Mouse (Mus musculus): Measurements from ENCODE around the gene Cnp. TPM values are rescaled to one million over a fixed set of nuclear protein-coding genes. Genes with fewer than 3 reads are reported as not detected.

The Cnp gene
- polyA plus RNA-seq, 1 experiment, result 97.4 TPM

DNA sequence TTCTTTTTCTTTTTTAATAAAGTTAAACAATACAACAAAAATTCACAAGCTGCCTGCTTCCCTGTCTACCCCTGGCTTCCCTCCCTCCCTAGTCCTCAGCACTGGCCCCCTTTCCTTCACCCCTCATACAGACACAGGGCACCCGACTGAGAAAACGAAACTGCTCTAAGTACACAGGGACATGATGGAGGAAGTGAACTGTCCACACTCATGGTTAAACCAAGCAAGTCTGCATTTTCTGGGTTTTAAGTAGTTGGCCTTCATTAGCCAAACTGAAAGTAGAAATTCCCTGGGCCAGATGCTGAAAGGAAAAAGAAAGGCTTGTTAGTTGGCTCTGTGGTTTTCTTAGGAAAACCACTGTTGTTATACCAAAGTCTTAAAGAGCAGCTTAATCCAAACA, 8.1 kb downstream of the Cnp start:
- no peaks in the 10 kb centered on the region for H3K27me3 ChIP-seq (ENCODE audit: control insufficient read depth, insufficient read depth, low read length)
- TF ChIP-seq POLR2A (IDR thresholded peaks at IDR 0.05; ENCODE audit: low read depth, low read length), result no peak
- TF ChIP-seq CTCF (IDR thresholded peaks at IDR 0.05; ENCODE audit: extremely low read depth, insufficient read depth, insufficient read length, insufficient replicate concordance), result no peak
- DNase-seq (ENCODE audit: low read depth in 1 of 2, low spot score in 2 of 2), result no peak
- 8% methylated on average over 2 of the region's 2 CpGs for WGBS
- H3K36me3 ChIP-seq (ENCODE audit: control insufficient read depth, insufficient read depth, low read length), result peaks cover 49% of the 10 kb centered on the region
- H3K4me1 ChIP-seq (ENCODE audit: control insufficient read depth, insufficient read depth, insufficient read length), result peaks cover 63% of the 10 kb centered on the region; the same call in 1 of the 2 replicates
- H3K4me3 ChIP-seq (ENCODE audit: extremely low read depth, insufficient read depth, insufficient read length), result no peak overlapping the region; the same call in 1 of the 2 replicates
- peak overlapping the region; percentile 83 for H3K27ac ChIP-seq (ENCODE audit: insufficient read depth, low read length)

DNA sequence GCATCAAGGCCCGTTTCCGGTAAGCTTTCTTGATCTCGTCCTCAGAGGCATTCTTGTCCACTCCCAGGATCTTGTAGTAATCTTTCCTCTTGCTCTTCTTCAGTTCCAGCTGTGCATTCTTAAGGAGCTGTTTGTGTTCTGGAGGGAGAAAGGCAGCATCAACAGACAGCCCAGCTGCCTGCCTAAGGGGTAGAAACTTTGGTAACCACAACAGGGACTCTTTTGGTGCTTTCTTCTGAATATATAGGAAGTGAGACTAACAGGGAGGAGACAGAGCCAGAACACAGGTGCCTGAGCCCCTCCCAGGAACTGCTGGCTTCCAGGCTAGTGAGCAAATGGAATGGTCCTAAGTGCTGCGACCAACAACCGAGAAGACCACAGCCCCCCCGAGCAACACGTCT, 9.9 kb downstream of the Cnp start:
- no peaks in the 10 kb centered on the region for H3K27me3 ChIP-seq (ENCODE audit: control insufficient read depth, insufficient read depth, low read length)
- TF ChIP-seq CTCF (IDR thresholded peaks at IDR 0.05; ENCODE audit: extremely low read depth, insufficient read depth, insufficient read length, insufficient replicate concordance) (no peak), POLR2A (IDR thresholded peaks at IDR 0.05; ENCODE audit: low read depth, low read length) (no peak)
- 36% methylated on average over 7 of the region's 7 CpGs for WGBS
- H3K4me1 ChIP-seq (ENCODE audit: control insufficient read depth, insufficient read depth, insufficient read length), result peaks cover 53% of the 10 kb centered on the region; the same call in 1 of the 2 replicates
- peak overlapping the region; percentile 44; the same call in 1 of the 2 replicates for H3K4me3 ChIP-seq (ENCODE audit: extremely low read depth, insufficient read depth, insufficient read length)
- peaks cover 44% of the 10 kb centered on the region for H3K36me3 ChIP-seq (ENCODE audit: control insufficient read depth, insufficient read depth, low read length)
- DNase-seq (ENCODE audit: low read depth in 1 of 2, low spot score in 2 of 2), result no peak
- H3K27ac ChIP-seq (ENCODE audit: insufficient read depth, low read length), result peak overlapping the region; percentile 83

DNA sequence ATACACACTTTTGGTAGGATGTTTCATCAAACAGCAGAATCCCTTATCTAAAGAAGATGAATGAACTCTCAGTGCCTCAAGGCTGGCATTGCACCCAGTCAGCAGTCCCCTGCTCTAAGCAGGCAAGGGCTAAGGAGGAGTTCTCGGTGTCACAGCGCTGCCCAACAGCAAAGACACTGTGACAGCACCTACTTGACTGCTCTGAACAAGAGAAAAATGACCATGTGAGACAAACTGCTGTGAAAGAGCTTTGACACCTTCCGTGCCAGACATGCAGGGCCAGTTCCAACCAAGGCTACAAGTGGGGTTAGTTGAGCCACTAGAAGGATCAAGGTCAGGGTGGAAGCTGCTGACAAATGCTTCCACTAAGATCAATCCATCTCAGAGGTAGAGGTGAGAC, 10.4 kb downstream of the Cnp start:
- peak overlapping the region; percentile 83 for H3K27ac ChIP-seq (ENCODE audit: insufficient read depth, low read length)
- peaks cover 46% of the 10 kb centered on the region for H3K36me3 ChIP-seq (ENCODE audit: control insufficient read depth, insufficient read depth, low read length)
- no peak overlapping the region for H3K4me3 ChIP-seq (ENCODE audit: extremely low read depth, insufficient read depth, insufficient read length)
- no peaks in the 10 kb centered on the region for H3K27me3 ChIP-seq (ENCODE audit: control insufficient read depth, insufficient read depth, low read length)
- H3K4me1 ChIP-seq (ENCODE audit: control insufficient read depth, insufficient read depth, insufficient read length), result peaks cover 51% of the 10 kb centered on the region; the same call in 1 of the 2 replicates
- TF ChIP-seq POLR2A (IDR thresholded peaks at IDR 0.05; ENCODE audit: low read depth, low read length) (no peak), CTCF (IDR thresholded peaks at IDR 0.05; ENCODE audit: extremely low read depth, insufficient read depth, insufficient read length, insufficient replicate concordance) (no peak)
- no peak for DNase-seq (ENCODE audit: low read depth in 1 of 2, low spot score in 2 of 2)
- WGBS, result 79% methylated on average over 3 of the region's 3 CpGs

DNA sequence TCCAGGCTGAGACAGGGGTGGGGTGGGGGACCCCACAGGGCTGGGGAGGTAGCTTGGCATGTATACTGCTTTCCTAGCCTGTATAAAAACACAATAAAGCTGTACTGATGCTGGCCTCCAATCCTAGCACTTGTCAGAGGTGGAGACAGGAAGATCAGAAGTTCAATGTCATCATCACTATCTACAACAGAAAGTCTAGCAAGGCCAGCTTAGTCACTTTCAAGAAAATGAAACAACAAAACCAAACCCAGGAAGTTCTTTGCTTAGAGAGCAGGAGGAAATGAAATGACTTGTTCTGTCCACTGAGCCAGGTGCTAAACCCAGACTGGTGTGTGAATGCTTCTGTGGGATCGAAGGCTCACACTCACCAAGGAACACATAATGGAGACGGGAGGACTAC, 13.8 kb downstream of the Cnp start:
- no peak for DNase-seq (ENCODE audit: low read depth in 1 of 2, low spot score in 2 of 2)
- Histone ChIP-seq H3K4me3 (ENCODE audit: extremely low read depth, insufficient read depth, insufficient read length) (no peak overlapping the region), H3K27me3 (ENCODE audit: control insufficient read depth, insufficient read depth, low read length) (no peaks in the 10 kb centered on the region), H3K36me3 (ENCODE audit: control insufficient read depth, insufficient read depth, low read length) (peaks cover 40% of the 10 kb centered on the region), H3K27ac (ENCODE audit: insufficient read depth, low read length) (peak overlapping the region; percentile 66), H3K4me1 (ENCODE audit: control insufficient read depth, insufficient read depth, insufficient read length) (peaks cover 25% of the 10 kb centered on the region; the same call in 1 of the 2 replicates)
- TF ChIP-seq CTCF (IDR thresholded peaks at IDR 0.05; ENCODE audit: extremely low read depth, insufficient read depth, insufficient read length, insufficient replicate concordance) (no peak), POLR2A (IDR thresholded peaks at IDR 0.05; ENCODE audit: low read depth, low read length) (no peak)
- WGBS, result 50% methylated on average over 2 of the region's 2 CpGs

DNA sequence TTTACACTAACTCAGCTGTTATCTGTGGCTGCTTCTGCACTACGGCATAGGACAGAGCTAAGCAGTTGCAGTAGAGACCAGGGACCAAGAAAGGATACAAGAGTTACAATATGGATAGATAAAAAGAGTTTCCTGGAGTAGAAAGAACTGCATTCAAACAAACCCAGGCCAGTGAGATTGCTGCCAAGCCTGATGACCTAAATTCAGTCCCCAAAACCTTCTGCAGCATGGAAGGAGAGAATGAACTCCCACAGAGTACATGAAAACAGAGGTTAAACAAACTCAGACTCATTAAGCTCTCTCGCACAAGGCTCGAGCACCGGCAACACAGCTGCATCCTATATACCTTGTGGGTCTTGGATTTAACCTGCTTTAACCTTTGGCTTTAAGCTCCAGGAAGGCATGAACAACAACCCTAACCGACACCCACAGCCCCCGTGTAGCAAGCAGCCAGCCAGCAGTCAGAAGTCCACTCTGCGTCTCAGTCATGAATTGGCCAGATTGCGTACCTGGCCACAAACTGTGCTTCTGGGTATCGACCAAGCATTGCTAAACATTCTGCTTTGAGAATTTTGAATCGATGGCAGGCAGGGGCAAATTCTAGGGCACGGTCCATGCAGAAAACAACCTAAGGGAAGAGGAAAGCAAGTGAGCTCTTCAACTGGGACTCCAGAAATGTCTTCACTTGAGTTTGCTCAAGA, 17.8 kb downstream of the Cnp start:
- Histone ChIP-seq H3K27me3 (ENCODE audit: control insufficient read depth, insufficient read depth, low read length) (no peaks in the 10 kb centered on the region), H3K36me3 (ENCODE audit: control insufficient read depth, insufficient read depth, low read length) (peaks cover 48% of the 10 kb centered on the region), H3K27ac (ENCODE audit: insufficient read depth, low read length) (no peak overlapping the region), H3K4me1 (ENCODE audit: control insufficient read depth, insufficient read depth, insufficient read length) (peaks cover 9% of the 10 kb centered on the region), H3K4me3 (ENCODE audit: extremely low read depth, insufficient read depth, insufficient read length) (no peak overlapping the region)
- no peak for DNase-seq (ENCODE audit: low read depth in 1 of 2, low spot score in 2 of 2)
- whole genome bisulfite sequencing, result 96% methylated on average over 11 of the region's 11 CpGs
- no peak for TF ChIP-seq CTCF (IDR thresholded peaks at IDR 0.05; ENCODE audit: extremely low read depth, insufficient read depth, insufficient read length, insufficient replicate concordance)
- TF ChIP-seq POLR2A (IDR thresholded peaks at IDR 0.05; ENCODE audit: low read depth, low read length), result no peak

DNA sequence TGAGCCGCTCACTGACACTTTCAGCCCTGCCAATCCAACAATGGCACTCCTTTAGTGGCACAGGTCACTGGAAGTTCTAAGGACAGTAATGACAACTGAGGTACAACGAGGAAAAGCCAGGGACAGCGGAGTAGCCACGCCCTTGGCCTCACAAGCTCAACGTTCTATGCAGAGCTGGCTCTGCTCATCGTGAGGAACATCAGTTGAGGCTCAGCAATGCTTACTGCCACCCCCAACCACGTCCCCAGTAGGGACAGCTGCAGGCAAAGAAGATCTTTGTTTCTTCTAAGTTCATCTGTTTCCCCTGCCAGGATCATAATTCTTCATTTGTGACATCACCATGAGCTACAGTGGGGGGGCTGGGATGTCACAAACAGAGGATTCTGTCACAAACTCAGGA, 19.9 kb downstream of the Cnp start:
- WGBS, result 93% methylated on average over 7 of the region's 7 CpGs
- H3K4me1 ChIP-seq (ENCODE audit: control insufficient read depth, insufficient read depth, insufficient read length), result peaks cover 15% of the 10 kb centered on the region
- no peak for DNase-seq (ENCODE audit: low read depth in 1 of 2, low spot score in 2 of 2)
- no peak overlapping the region for H3K4me3 ChIP-seq (ENCODE audit: extremely low read depth, insufficient read depth, insufficient read length)
- no peaks in the 10 kb centered on the region for H3K27me3 ChIP-seq (ENCODE audit: control insufficient read depth, insufficient read depth, low read length)
- TF ChIP-seq POLR2A (IDR thresholded peaks at IDR 0.05; ENCODE audit: low read depth, low read length) (no peak), CTCF (IDR thresholded peaks at IDR 0.05; ENCODE audit: extremely low read depth, insufficient read depth, insufficient read length, insufficient replicate concordance) (no peak)
- no peak overlapping the region for H3K27ac ChIP-seq (ENCODE audit: insufficient read depth, low read length)
- peaks cover 41% of the 10 kb centered on the region for H3K36me3 ChIP-seq (ENCODE audit: control insufficient read depth, insufficient read depth, low read length)

DNA sequence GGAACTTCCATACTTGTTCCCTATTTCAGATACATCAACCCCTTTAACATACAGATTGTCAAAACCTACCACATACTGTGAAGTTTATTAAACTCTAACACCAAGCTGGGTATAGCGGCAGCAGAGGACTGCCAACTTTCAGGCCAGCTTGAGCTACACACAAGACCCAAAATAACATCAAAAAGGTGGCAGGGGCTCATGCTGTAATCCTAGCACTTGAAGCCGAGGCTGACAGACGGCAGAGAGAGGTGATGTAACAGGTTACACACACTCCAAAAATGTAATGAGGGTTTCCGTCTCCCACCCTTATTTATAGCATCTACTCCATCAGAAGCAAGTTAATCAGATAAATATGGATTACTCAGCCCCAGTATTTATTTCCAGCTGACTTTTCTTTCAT, 20.8 kb downstream of the Cnp start:
- H3K4me3 ChIP-seq (ENCODE audit: extremely low read depth, insufficient read depth, insufficient read length), result no peak overlapping the region
- TF ChIP-seq CTCF (IDR thresholded peaks at IDR 0.05; ENCODE audit: extremely low read depth, insufficient read depth, insufficient read length, insufficient replicate concordance) (no peak), POLR2A (IDR thresholded peaks at IDR 0.05; ENCODE audit: low read depth, low read length) (no peak)
- peaks cover 15% of the 10 kb centered on the region for H3K4me1 ChIP-seq (ENCODE audit: control insufficient read depth, insufficient read depth, insufficient read length)
- peaks cover 39% of the 10 kb centered on the region for H3K36me3 ChIP-seq (ENCODE audit: control insufficient read depth, insufficient read depth, low read length)
- DNase-seq (ENCODE audit: low read depth in 1 of 2, low spot score in 2 of 2), result no peak
- H3K27ac ChIP-seq (ENCODE audit: insufficient read depth, low read length), result no peak overlapping the region
- no peaks in the 10 kb centered on the region for H3K27me3 ChIP-seq (ENCODE audit: control insufficient read depth, insufficient read depth, low read length)
- WGBS, result 94% methylated on average over 4 of the region's 4 CpGs

Data from spleen, adult 2 months (tissue).